Mouse (Mus musculus) activated CD4-positive, CD25-positive, alpha-beta regulatory T cell, adult 4 months (primary cell): Measurements from ENCODE around the gene Hpcal4. TPM values are rescaled to one million over a fixed set of nuclear protein-coding genes. Genes with fewer than 3 reads are reported as not detected.

Source experiments
- ATAC-seq: one replicate; pipeline ENCODE4 v1.8.0; 2017
- polyA plus RNA-seq, 2 experiments: library from polyadenylated mRNA; unstranded; fragments of 100-300 nt; shearing (Covaris generic); gene quantifications; one replicate each; pipeline ENCODE4 v1.2.1; 2017

The Hpcal4 gene
- polyA plus RNA-seq, 2 experiments from 2014 or later, result not detected

GRCm38 (mm10) chr4:123201186-123202093 lies 18.4 kb downstream of the Hpcal4 start, which contains the start of gene Nt5c1a:
Nt5c1a (plus strand) TSS chr4:123201504.
- no peak for ATAC-seq

- ATAC-seq, result no peak
Observed at GRCm38 (mm10) chr4:123202094-123202420, 19.0 kb downstream of the Hpcal4 start.

- no peak for ATAC-seq
Observed at GRCm38 (mm10) chr4:123207337-123207736, 24.3 kb downstream of the Hpcal4 start.

- no peak for ATAC-seq
Observed at GRCm38 (mm10) chr4:123210996-123211395, 28.0 kb downstream of the Hpcal4 start.

DNA sequence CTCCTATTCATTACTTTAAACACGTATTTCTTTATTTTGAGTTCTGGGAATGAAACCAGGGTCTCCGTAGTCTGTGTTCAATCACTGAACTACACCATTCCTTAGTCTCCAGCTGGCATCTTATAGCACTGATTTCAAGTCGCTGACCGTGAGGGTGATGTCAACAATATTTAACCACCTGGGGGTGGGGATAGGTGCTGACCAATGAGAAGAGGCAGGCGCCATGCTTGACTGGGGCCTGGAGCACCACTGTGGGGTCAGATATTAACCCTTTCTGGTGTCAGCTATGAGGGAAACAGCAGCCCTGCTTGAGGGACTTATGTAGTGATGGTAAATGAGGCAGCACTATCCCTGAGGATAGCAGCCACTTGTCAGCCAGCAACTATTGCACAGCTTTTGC lies 28.4 kb downstream of the Hpcal4 start:
- no peak for ATAC-seq

- ATAC-seq, result no peak
Observed at GRCm38 (mm10) chr4:123212330-123212729, 29.3 kb downstream of the Hpcal4 start.

GRCm38 (mm10) chr4:123213975-123214374 lies 30.9 kb downstream of the Hpcal4 start:
- no peak for ATAC-seq

GRCm38 (mm10) chr4:123215367-123215766 lies 32.3 kb downstream of the Hpcal4 start:
- no peak for ATAC-seq

- ATAC-seq, result no peak
Observed at GRCm38 (mm10) chr4:123216782-123217181, 33.8 kb downstream of the Hpcal4 start.

DNA sequence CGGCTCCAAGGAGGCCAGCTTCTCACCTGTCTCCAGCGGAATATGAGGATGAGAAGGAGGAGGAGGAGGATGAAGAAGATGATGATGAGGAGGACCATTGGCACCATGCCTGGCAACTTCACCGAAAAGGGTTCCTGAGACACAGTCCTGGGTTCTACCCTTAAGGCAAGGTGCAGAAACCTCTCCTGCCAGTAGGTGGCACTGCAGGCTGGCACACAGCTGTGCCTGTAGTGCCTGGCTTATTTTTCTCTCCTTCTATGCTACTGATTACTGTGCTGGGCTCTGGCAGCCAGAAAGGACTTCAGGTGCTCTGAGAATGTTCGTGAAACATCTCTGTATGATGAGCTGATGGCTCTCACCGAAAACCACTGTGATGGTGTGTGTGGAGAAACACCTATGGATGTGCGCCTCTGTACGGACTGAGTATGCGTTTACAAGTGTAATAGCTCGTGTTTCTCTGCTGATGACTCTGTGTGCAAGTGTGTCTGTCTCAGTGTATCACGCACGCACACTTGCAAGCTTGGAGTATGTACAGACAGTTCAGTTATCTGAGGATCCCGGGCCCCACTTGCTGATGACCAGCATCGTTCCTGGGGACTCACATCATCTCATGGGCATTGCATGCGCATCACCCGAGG lies 36.8 kb downstream of the Hpcal4 start:
- no peak for ATAC-seq

GRCm38 (mm10) chr4:123220637-123221036 lies 37.6 kb downstream of the Hpcal4 start:
- ATAC-seq, result no peak

- no peak for ATAC-seq
Observed at GRCm38 (mm10) chr4:123223309-123223708, 40.3 kb downstream of the Hpcal4 start.

DNA sequence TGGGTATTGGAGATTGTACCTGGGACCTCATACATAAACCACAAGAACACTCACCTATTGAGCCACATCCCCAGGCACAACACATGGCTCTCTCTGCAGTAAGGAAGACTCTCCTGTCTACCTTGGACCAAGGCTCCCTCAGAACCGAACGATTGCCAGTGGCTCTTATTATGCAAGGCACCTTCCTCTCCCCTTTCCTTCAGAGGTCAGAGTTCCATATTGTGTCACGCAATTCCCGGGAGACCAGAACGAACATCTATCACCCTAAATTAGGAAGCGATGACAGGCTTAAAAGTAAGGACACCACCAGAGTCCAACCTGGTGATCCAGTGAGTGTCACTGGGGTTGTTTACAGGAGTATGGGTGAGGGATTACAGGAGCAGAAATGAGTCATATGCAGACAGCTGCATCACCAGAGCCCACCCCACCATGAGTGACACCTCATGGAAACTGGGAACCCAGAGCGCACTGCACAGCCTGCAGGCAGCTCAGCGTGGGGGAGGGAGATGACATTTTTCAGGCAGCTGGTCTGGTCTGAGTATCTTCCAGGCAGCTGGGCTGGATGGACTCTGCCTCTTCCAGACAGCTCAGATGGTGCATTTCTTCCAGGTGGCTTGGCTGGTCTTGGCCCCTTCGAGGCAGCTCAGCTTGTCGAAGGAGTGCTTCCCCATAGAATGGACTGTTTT lies 42.8 kb downstream of the Hpcal4 start:
- no peak for ATAC-seq

DNA sequence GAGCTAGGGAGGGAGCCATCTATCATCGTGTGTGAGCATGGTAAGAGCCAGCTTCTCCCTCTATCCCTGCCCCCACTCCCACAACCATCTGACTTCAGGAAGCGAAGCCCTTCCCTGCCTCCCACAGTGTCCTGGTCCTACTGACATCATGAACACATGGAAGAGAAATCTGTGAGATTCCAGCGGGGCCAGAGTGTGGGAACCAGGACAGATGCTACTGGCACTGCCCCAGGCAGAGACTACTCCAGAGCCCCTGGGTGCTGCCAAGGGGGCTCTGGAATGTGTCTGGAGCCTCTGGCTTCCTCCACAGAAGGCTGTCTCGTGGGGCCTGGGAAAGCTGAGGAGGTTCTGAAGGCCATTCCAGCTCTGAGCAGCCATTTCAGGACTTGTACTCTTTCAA lies 44.7 kb downstream of the Hpcal4 start:
- ATAC-seq, result no peak

- no peak for ATAC-seq
Observed at GRCm38 (mm10) chr4:123228270-123228669, 45.2 kb downstream of the Hpcal4 start.

- no peak for ATAC-seq
Observed at GRCm38 (mm10) chr4:123229166-123229565, 46.1 kb downstream of the Hpcal4 start.

DNA sequence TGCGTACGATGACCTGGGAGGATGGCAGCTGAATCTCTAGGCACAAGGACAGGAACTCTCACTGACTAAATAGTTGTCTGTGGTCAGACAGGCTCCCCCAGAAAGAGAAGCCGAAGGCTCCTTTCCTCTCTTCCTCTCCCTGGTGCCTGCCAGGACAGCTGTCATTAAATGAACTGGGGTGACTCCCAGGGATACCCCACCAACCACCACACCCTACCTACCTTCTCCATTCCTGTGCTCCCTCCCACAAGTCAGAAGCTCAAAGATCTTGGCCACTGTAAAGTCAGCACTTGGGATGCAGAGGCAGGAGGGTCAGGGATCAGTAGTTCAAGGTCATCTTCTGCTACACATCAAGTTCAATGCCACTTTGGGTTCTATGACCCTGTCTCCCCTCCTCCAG lies 49.8 kb downstream of the Hpcal4 start:
- ATAC-seq, result no peak

GRCm38 (mm10) chr4:123233492-123234084 lies 50.6 kb downstream of the Hpcal4 start, which contains the start of gene Heyl:
Heyl (plus strand) TSS chr4:123233556.
- no peak for ATAC-seq

DNA sequence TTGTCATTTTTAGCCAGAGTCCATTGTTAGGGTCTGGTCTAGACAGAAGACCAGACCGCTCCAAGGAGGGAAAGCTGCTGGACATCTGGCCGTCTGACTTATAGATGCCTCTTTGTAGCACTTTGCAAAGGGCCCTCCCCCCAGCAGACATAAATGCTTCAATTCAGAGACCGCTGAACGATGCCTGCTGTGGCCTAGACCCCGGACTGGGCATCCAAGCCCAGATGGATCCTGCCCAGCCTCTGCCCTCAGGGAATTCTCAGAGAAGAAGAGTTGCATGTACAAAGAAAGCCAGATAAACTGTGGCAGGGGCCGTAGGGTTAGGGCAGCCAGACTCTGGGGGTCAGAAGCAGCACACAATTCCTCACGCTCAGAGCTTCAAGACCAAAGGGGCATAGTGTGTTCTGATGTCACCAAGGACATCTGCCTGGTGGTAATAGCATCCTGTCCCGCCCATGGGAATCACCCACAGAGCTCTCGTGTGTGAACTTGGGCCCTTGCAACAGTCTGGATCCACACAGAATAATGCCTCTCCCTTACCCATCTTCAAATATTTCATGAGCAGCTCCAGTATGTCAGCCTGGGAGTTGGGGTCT lies 52.9 kb downstream of the Hpcal4 start:
- ATAC-seq, result no peak

DNA sequence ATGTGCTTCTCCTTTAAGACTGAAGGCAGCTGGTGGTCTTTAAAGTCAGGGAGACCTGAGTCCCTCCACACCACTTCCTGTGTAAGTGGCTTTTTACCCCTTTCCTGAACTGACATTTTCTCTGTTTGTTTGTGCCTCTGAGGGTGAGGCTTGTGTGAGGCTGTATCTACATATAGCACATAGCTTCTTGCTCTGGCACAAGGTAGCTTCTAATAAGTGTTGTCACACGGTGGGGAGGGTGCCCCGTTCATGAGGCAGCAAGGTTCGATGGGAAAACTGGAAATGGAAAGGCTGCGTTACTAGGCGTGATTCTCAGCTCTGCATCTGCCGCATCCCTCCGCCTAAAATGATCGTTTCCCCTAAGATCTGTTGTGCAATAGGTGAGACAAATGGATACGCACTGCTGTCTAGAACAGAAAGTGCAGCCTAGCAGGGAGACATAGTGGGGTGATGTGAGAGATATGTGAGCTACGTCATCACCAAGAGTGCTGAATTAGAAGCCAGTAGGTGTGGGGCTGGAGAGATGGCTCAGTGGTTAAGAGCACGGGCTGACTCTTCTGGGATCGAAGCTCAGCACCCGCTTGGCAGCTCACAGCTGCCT lies 53.5 kb downstream of the Hpcal4 start:
- no peak for ATAC-seq

DNA sequence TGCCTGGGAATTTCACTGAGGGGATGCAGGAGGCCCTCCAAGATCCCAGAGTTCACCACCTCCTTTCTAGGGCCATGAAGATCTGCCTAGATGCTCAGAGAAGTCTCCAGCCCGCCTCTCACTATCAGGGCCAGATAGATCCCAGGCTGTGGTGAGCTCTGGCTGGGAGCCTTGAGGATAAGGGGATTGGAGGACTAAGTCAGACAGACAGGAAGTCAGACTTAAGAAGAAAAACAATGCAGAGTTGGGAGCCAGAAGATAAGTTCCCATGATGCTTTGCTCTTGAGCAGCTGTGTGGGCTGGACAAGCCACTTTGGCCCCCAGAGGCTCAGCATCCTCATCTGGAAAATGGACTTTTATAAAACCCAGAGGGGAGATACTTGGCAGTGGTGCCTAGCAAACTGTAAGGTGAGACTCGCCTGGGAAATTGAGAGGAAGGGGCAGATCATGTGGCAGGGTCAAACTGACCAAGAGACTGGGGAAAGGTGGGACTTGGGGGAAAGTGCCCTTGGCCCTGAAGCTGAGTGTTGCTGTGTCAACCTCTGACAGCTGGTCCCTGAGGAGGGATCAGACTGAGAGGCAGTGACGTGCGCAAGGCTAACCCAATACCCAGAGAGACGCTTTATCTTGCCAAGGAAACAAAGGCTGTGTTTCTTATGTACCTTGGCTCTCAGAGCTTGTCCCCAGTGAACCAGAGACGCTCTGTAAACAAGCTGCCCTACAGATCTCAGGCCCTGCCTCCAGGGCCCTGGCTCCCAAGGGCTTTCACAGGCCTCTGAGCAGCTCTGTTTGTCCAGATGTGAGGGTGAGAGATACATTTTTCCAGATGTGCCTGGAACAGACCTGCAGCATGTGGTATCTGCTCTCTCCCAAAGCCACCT lies 54.6 kb downstream of the Hpcal4 start:
- no peak for ATAC-seq
